Mouse (Mus musculus) mature B cell (primary cell): ENCODE measurements around the gene Gfy.

Experiments
- in situ Hi-C: fragments of 300-500 bp; cut with MboI; formaldehyde crosslinking; loops from 2 replicates; pipeline ENCODE4 v1.14.3; 2019

Gene Gfy

DNA sequence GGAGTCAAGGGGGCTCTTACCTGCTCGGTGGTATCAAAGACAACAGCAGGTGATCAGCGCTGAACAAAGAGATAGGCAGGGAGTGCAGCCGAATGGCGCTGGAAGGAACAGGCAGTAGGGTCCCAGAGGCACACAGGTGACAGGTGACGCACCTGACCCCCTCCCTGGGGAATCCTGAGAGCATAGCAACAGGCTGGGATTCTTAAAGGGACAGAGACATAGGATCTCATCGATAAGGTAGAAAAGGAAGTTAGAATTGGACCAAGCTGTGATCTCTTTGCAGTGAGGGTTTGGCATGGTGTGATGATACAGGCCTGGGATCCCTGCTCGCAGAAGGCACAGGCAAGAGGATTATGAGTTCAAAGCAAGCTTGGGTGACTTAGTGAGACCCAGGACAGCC lies at the start of gene Gfy:
Gene Gfy, minus strand, starts transcription at position 101 of the 400 bp plus-strand sequence.
- in situ Hi-C loops: no loop called here

- in situ Hi-C loops: no loop called here
Measured at GRCm38 (mm10) chr7:45229046-45229445, 49.7 kb upstream of the Gfy start.

DNA sequence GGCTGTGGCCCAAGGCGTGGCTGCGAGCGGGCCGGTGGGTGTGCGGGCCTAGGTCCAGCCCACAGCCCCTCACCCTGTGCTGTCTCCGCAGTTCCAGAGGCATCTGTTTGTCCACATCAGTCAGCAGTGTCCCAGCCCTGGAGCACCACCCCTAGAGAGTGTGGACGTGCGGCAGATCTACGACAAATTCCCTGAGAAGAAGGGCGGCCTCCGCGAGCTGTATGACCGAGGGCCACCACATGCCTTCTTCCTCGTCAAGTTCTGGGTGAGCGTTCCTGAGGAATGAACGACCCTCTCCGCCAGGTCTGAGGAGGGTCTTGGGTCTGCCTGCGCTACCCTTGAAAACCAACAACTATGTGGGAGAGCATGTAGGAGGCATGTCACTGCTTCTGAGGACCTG lies 49.2 kb upstream of the Gfy start:
- in situ Hi-C loops: no loop called here

GRCm38 (mm10) chr7:45226421-45226820 lies 47.1 kb upstream of the Gfy start:
- in situ Hi-C loops: no loop called here

DNA sequence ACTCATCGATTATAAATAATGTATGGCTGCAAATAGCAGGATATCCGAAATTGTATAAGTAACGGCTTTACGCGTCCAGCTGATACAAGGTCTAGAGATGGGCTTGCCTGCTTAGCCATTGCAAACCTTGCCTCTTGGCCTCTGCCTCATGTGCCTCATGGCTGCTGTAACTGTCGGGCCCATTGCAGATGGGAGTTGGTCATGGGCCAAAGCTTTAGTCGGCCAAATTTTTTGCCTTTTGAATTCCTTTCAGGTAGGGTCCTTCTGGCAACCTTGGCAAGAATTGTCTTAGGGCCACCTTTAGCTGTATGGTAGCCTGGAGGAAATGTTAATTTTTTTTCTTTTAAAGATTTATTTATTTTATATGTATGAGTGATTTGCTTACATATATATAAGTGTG lies 45.5 kb upstream of the Gfy start:
- in situ Hi-C loops: no loop called here

DNA sequence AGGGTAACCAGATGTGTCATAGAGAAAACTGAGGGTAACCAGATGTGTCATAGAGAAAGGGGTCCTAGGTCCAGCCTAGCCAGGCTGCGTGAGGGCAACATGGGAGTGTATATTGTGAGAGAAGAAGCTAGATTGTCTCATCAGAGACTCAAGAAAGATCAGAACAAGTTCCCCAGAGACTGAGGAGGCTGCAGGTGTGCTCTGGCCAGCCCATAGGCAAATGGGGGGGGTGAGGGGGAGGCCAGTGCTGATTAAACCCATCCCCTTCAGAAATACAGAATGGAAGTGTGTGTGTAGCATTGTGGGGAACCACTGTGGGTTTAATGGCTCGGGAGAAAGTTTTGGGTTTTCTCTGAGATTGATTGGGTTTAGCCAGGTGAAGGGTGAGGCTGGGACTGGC lies 42.3 kb upstream of the Gfy start:
- in situ Hi-C loops: no loop called here

- in situ Hi-C loops: no loop called here
Measured at GRCm38 (mm10) chr7:45216442-45217183, 37.2 kb upstream of the Gfy start.

GRCm38 (mm10) chr7:45215673-45216441 lies 36.5 kb upstream of the Gfy start, which contains the start of gene Tead2:
TSS of gene Tead2 (plus strand) at chr7:45215753.
- in situ Hi-C loops: no loop called here

DNA sequence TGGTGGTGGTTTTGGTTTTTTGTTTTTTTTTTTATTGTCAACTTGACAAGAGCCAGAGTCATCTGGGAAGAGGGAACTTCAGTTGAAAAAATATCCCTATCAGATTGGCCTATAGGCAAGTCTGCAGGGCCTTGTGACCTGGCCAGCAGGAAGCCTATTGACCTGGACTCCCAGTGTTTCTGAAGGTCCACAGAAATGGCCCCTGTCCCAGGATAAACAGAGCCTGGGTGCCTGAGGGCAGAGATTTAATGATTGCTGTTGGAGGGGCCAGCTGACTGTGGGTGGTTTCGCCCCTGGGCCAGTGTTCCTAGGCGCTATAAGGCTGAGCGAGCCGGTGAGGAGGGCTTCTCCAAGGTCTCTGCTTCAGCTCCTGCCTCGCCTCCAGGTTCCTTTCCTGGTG lies 34.3 kb upstream of the Gfy start:
- in situ Hi-C loops: no loop called here

- in situ Hi-C loops: no loop called here
Measured at GRCm38 (mm10) chr7:45212356-45212755, 33.0 kb upstream of the Gfy start.

- in situ Hi-C loops: no loop called here
Measured at GRCm38 (mm10) chr7:45211851-45212251, 32.5 kb upstream of the Gfy start, which contains the start of gene Dkkl1. TSS of gene Dkkl1 (minus strand) at chr7:45212147.

DNA sequence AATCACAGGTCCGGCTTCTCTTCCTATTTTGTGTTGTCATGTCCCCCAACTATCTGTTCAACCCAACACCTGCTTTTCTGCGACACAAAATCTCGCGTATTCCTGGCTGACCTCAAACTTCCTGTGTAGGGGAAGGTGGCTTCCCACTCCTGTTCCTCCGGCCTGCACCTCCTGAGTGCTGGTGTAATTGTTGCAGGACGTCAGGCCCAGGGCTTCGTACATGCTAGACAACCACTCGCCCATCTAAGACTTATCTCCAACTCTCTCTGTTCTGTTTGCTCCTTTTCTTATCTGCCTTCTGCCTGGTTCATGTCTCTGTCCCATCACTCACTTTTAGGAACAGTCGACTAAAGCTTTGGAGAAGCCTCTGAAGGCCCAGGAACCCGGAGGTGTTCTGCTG lies 31.7 kb upstream of the Gfy start:
- in situ Hi-C loops: no loop called here

GRCm38 (mm10) chr7:45208260-45208659 lies 28.9 kb upstream of the Gfy start:
- in situ Hi-C loops: no loop called here

- in situ Hi-C loops: no loop called here
Measured at GRCm38 (mm10) chr7:45204380-45205143, 25.2 kb upstream of the Gfy start, which contains the start of gene Ccdc155. TSS of gene Ccdc155 (minus strand) at chr7:45204892.

DNA sequence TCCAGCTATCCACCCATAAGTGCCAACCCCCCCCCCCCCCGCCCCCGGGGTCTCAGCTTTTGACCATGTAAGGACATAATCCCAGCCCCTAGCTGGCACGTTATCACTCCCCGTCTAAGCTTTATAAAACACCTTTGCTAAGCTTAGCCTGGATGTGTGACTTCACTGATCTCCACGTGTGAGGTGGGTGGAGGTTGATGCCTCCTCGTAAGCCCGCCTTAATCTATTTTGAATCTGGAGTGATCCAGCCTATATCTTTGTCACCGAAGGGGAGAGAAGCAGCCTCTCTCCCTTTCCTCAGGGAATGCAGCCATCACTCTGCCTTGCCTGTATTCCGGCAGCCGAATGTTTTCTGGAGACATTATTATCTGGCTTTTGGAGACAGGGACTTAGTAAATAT lies 23.3 kb upstream of the Gfy start:
- in situ Hi-C loops: no loop called here

- in situ Hi-C loops: no loop called here
Measured at GRCm38 (mm10) chr7:45198961-45199360, 19.6 kb upstream of the Gfy start.

DNA sequence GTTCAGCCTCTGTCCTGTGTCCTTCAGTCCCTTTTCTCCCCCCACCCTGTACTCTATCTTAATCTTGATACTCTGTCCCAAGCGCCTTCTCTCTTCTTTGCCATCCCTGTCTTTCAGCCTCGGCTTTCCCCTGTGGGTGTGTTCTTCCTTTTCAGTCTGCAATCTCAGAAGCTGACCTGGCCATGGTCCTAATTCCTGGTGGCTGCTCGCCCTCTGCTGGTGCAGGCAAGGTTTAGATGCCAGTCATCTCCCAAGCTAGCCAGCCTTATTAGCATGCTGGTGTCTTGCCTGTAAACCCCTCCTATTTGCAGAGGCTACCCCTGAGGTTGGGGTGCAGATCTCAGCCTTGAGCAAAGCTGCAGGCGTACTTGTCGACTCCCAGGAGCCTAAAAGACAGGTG lies 19.1 kb upstream of the Gfy start:
- in situ Hi-C loops: no loop called here

GRCm38 (mm10) chr7:45196994-45197393 lies 17.6 kb upstream of the Gfy start:
- in situ Hi-C loops: no loop called here

DNA sequence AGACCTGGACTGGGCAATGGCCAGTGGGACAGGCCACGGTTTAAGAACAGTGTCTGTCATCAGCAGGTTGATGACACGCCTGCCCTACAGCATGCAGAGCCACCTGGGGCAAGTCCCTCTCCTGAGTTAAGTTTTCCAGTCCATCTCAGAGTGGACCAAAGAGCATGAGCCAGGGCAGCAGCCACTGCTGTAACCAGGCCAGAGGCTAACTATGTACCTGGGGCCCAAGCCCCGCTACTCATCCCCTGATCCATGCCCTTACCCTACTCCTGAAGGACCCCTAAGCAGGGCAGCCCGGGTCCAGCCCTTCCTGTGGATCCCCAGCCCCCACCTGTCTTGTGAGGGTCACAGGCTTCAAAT lies 16.8 kb upstream of the Gfy start:
- in situ Hi-C loops: no loop called here

DNA sequence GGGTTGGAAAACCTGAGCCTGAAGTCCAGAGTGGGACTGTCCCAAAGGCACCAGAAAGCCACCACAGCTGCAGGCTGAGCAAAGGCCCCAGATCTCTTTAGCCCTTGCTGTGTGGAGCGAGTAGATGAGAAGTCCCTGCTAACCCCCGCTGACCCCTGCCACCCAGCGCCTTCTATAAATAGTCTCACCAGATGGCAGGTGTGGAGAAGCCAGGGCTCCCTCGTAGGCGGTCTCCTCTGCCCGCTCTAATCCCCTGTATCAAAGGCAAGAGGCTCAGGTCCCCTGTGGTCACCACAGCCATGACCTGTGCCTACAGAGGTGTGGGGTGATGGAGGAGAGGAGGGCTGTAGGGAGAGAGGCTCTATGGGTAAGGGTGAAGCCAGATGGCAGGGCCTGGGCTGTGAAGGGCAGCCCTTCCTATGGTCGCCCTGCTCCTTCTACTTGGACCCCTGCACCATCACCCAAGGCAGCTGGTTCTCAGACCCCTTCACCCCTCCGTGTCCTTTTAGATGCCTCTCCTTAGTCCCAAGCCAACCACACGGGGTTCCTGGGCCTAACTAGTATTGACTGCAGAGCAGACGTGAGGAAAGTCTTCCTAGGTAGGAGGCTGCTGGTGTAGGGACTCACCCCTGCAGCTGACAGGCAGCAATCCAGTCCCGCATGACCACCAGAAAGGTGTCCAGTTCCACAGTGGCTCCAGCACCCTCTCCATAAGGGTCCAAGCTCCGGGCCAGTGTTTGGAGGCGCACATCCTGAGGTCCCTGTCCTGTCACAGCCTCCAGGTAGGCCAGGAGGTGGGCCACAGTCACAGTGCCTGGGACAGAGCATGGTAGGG lies 16.2 kb upstream of the Gfy start:
- in situ Hi-C loops: no loop called here
